Mouse (Mus musculus) embryonic facial prominence, embryonic 10.5 days (tissue): ENCODE results near the gene Cdh15. TPM values are rescaled to one million over a fixed set of nuclear protein-coding genes. Genes with fewer than 3 reads are reported as not detected.

Experiments
- DNase-seq: peaks from one replicate; pipeline ENCODE4 v3.0.0-alpha.2; 2017; ENCODE audit warnings: low spot score
- H3K27ac ChIP-seq: fragments of 300-500 bp; sonication (generic); replicated peaks from 2 replicates; pipeline ENCODE4 v1.5.1; 2016; ENCODE audit warnings: mild to moderate bottlenecking
- H3K27me3 ChIP-seq: fragments of 300-500 bp; sonication (generic); replicated peaks from 2 replicates; pipeline ENCODE4 v1.6.1; 2016; ENCODE audit warnings: low read depth, mild to moderate bottlenecking; ENCODE audit not compliant: poor library complexity, severe bottlenecking
- H3K36me3 ChIP-seq: fragments of 300-500 bp; sonication (generic); replicated peaks from 2 replicates; pipeline ENCODE4 v1.6.1; 2016; ENCODE audit warnings: mild to moderate bottlenecking, moderate library complexity
- H3K4me1 ChIP-seq: fragments of 300-500 bp; sonication (generic); 2 replicates; pipeline ENCODE4 v1.6.1; 2016
- H3K4me3 ChIP-seq: fragments of 300-500 bp; sonication (generic); 2 replicates; pipeline ENCODE4 v1.5.1; 2016; ENCODE audit warnings: mild to moderate bottlenecking, moderate library complexity
- H3K9me3 ChIP-seq: fragments of 300-500 bp; sonication (generic); 2 replicates; pipeline ENCODE4 v1.6.1; 2016; ENCODE audit warnings: mild to moderate bottlenecking
- WGBS: fragments of 180-500 bp; shearing (Covaris S2); methylation state at CpG from one replicate; pipeline ENCODE4 v1.1.7; 2016; 5-methylcytosine and 5-hydroxymethylcytosine counted together
- polyA plus RNA-seq: library from polyadenylated mRNA; unstranded; fragments of >200 nt; fragmentation: Nextera tagmentation; extraction: Ambion mirVana; gene quantifications from 2 replicates; pipeline ENCODE4 v1.2.1, GENCODE M21; 2016

Cdh15 gene
- polyA plus RNA-seq, 1 experiment from 2014 or later: 2.0 TPM

- WGBS: 12% methylated on average over 31 of the region's 31 CpGs
- Histone ChIP-seq H3K9me3 (peaks cover 6% of the 10 kb centered on the region), H3K27ac (peak overlapping the region; percentile 32; the same call in 1 of the 2 replicates), H3K4me1 (peaks cover 27% of the 10 kb centered on the region), H3K27me3 (peaks cover 15% of the 10 kb centered on the region; the same call in 1 of the 2 replicates), H3K36me3 (no peaks in the 10 kb centered on the region; the same call in 1 of the 2 replicates), H3K4me3 (peak overlapping the region; percentile 47)
- peak; percentile 71 for DNase-seq
Measured at GRCm38 (mm10) chr8:122870377-122870863, 22.7 kb downstream of the Cdh15 start.

DNA sequence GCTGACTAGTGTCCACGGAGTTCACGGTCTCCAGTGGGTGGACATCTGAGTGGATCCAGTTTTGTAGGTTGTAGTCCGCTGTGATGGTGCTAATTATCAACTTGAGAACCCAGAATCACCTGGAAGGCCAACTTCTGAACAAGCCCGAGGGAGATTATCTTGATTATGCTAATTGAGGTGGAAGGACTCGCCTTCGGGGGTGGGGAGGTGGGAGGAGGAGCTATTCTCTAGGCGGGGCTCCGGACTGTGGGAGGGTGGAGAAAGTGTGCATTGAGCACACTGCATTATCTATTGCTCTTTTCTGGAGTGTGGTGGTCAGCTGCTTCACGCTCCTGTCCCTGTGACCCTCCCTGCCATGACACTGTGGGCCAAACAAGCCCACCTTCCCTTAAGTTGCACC, 23.9 kb downstream of the Cdh15 start:
- Histone ChIP-seq H3K4me3 (no peak overlapping the region), H3K27me3 (0 out of 2 replicates have a peak, but pooled peaks cover 12% of the 10 kb centered on the region), H3K27ac (no peak overlapping the region), H3K9me3 (no peaks in the 10 kb centered on the region), H3K4me1 (peaks cover 31% of the 10 kb centered on the region), H3K36me3 (no peaks in the 10 kb centered on the region)
- 66% methylated on average over 9 of the region's 9 CpGs for WGBS
- no peak for DNase-seq

DNA sequence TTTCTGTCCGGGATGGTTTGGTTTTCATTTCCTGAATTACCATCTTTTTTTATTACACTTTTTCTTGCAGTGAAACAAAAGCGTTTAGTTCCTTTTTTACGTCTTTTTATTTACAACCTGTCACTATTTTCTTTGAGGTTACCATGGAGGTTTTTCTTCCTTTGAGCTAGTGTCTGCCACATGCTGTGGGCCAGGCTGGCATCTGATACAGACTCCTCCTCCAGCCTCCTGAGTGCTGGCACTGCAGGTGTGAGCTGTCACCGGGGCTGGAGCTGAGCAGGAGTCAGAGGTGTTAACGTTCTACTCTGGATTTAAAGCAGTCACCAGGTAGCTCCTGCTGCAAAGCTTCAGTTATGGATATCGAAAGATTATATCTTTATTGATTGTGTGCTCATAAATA, 25.4 kb downstream of the Cdh15 start:
- WGBS: 62% methylated on average over 6 of the region's 6 CpGs
- H3K36me3 ChIP-seq: no peaks in the 10 kb centered on the region

DNA sequence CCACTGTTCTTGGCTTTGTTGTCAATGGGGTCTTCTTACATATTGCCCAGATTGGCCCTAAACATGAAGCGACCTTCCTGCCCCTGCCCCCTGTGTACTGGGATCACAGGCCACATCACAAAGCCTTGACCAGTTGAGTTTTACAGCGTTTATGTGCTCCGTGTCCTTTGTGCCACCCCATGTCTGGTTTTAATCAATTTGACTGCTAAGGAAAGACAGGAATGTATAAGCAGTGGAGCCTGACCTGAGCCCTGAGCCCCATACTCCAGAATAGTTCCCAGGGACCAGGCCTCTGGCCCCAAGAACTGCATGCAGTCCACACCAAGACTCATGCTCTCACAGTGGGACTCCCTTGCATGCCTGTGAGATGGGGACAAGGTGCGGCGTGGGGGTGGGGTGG, 27.4 kb downstream of the Cdh15 start:
- Histone ChIP-seq H3K27ac (peak overlapping the region; percentile 73), H3K9me3 (no peaks in the 10 kb centered on the region), H3K4me3 (no peak overlapping the region), H3K27me3 (no peaks in the 10 kb centered on the region), H3K36me3 (no peaks in the 10 kb centered on the region), H3K4me1 (peaks cover 39% of the 10 kb centered on the region)
- WGBS: 50% methylated on average over 5 of the region's 5 CpGs
- DNase-seq: peak; percentile 42

More for the DNA sequence above, 25.4 kb downstream of the Cdh15 start:
- Histone ChIP-seq H3K4me1 (peaks cover 36% of the 10 kb centered on the region), H3K4me3 (no peak overlapping the region), H3K27me3 (0 out of 2 replicates have a peak, but pooled peaks cover 11% of the 10 kb centered on the region), H3K27ac (no peak overlapping the region), H3K9me3 (no peaks in the 10 kb centered on the region)
- no peak for DNase-seq

GRCm38 (mm10) chr8:122878231-122878630, 30.5 kb downstream of the Cdh15 start:
- 89% methylated on average over 3 of the region's 3 CpGs for WGBS
- Histone ChIP-seq H3K9me3 (no peaks in the 10 kb centered on the region), H3K4me3 (no peak overlapping the region), H3K27me3 (no peaks in the 10 kb centered on the region), H3K36me3 (peaks cover 23% of the 10 kb centered on the region), H3K4me1 (peaks cover 42% of the 10 kb centered on the region), H3K27ac (no peak overlapping the region)
- no peak for DNase-seq

GRCm38 (mm10) chr8:122880302-122880701, 32.5 kb downstream of the Cdh15 start:
- Histone ChIP-seq H3K4me1 (peaks cover 33% of the 10 kb centered on the region), H3K4me3 (no peak overlapping the region), H3K27me3 (no peaks in the 10 kb centered on the region), H3K36me3 (peaks cover 44% of the 10 kb centered on the region), H3K9me3 (no peaks in the 10 kb centered on the region), H3K27ac (no peak overlapping the region)
- no peak for DNase-seq
- 29% methylated on average over 3 of the region's 3 CpGs for WGBS

DNA sequence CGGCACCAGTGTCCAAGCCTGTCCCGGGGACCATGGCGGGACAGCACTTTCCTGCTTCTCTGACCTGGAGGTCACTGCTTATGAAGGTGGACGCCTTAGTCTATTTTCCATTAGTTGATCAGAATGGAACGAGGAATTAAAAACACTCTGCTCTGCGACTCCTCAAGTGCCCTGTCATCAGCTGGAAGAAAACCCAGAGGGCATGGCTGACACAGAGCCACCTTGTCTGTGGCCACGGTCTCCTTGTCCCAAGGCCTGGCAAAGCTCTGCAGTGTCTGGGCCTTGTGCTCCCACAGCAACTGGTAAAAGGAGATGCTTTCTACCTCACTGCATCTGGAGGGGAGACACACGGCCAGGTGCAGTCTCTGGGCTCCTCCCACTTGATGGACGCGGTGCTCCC, 35.9 kb downstream of the Cdh15 start:
- 84% methylated on average over 10 of the region's 10 CpGs for WGBS
- H3K36me3 ChIP-seq: peaks cover 77% of the 10 kb centered on the region

GRCm38 (mm10) chr8:122891440-122891839, 43.7 kb downstream of the Cdh15 start:
- H3K36me3 ChIP-seq: peaks cover 100% of the 10 kb centered on the region

More for the DNA sequence above, 35.9 kb downstream of the Cdh15 start:
- DNase-seq: no peak
- Histone ChIP-seq H3K4me1 (peaks cover 21% of the 10 kb centered on the region), H3K9me3 (no peaks in the 10 kb centered on the region), H3K27me3 (no peaks in the 10 kb centered on the region), H3K27ac (no peak overlapping the region), H3K4me3 (no peak overlapping the region)

DNA sequence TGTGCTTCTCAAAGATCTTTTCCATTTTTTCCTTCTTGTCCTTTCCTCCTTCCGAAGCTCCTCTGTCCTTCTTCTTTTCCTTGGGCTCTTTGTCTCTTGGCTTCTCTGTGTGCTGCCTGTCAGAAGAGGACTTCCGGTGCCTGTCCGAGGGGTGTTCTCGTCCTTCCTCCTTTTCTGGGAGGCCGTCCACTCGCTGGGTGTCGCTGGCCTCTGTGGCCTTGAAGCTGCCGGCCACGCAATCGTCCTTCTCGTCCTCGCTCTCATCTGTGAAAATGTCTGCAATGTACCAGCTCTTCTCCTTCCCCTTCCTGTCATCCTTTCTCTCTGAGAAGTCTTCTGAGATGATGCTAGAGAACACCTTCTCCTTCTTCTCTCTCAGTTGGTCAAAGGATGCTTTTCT, 45.7 kb downstream of the Cdh15 start:
- WGBS: 93% methylated on average over 12 of the region's 12 CpGs
- no peak for DNase-seq
- no peaks in the 10 kb centered on the region for H3K27me3 ChIP-seq
- H3K9me3 ChIP-seq: no peaks in the 10 kb centered on the region
- H3K4me1 ChIP-seq: no peaks in the 10 kb centered on the region
- H3K4me3 ChIP-seq: no peak overlapping the region
- H3K36me3 ChIP-seq: peaks cover 100% of the 10 kb centered on the region
- no peak overlapping the region for H3K27ac ChIP-seq

More at GRCm38 (mm10) chr8:122891440-122891839, 43.7 kb downstream of the Cdh15 start:
- WGBS: 91% methylated on average over 12 of the region's 12 CpGs
- Histone ChIP-seq H3K9me3 (no peaks in the 10 kb centered on the region), H3K4me1 (no peaks in the 10 kb centered on the region), H3K27ac (no peak overlapping the region), H3K4me3 (no peak overlapping the region), H3K27me3 (no peaks in the 10 kb centered on the region)
- no peak for DNase-seq

- Histone ChIP-seq H3K27ac (no peak overlapping the region), H3K27me3 (no peaks in the 10 kb centered on the region), H3K4me3 (no peak overlapping the region), H3K9me3 (no peaks in the 10 kb centered on the region), H3K36me3 (peaks cover 97% of the 10 kb centered on the region), H3K4me1 (no peaks in the 10 kb centered on the region)
- no peak for DNase-seq
- 95% methylated on average over 11 of the region's 11 CpGs for WGBS
Measured at GRCm38 (mm10) chr8:122896317-122896716, 48.6 kb downstream of the Cdh15 start.

GRCm38 (mm10) chr8:122897200-122897599, 49.4 kb downstream of the Cdh15 start:
- no peak for DNase-seq
- Histone ChIP-seq H3K27ac (no peak overlapping the region), H3K4me1 (no peaks in the 10 kb centered on the region), H3K4me3 (no peak overlapping the region), H3K27me3 (no peaks in the 10 kb centered on the region), H3K9me3 (no peaks in the 10 kb centered on the region), H3K36me3 (peaks cover 94% of the 10 kb centered on the region)
- WGBS: 96% methylated on average over 8 of the region's 8 CpGs

DNA sequence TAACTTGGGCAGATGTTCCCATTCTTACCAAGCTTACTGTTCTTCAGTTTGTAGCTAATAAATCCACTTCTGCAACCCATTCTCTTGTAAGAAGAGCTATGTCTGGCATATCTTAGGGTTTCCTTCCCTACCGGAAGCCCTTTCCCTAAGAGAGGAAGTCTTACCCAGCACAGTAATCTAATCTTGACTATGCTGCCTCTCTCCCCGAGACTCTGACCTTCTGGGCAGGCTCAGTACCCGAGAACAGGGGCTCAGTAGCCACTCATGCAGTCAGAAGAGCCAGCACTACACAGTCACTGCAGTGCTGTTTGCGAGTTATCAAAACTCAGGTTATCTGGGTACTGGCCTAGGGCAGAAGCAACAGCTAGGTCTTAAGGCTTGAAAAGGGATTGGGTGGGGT, 50.3 kb downstream of the Cdh15 start:
- 87% methylated on average over 4 of the region's 4 CpGs for WGBS
- Histone ChIP-seq H3K9me3 (no peaks in the 10 kb centered on the region), H3K27me3 (no peaks in the 10 kb centered on the region), H3K4me3 (no peak overlapping the region), H3K36me3 (peaks cover 93% of the 10 kb centered on the region), H3K4me1 (0 out of 2 replicates have a peak, but pooled peaks cover 3% of the 10 kb centered on the region), H3K27ac (no peak overlapping the region)
- no peak for DNase-seq

- DNase-seq: no peak
- 96% methylated on average over 12 of the region's 12 CpGs for WGBS
- no peaks in the 10 kb centered on the region for H3K9me3 ChIP-seq
- H3K27ac ChIP-seq: no peak overlapping the region
- H3K4me3 ChIP-seq: no peak overlapping the region
- 0 out of 2 replicates have a peak, but pooled peaks cover 3% of the 10 kb centered on the region for H3K4me1 ChIP-seq
- H3K36me3 ChIP-seq: peaks cover 88% of the 10 kb centered on the region
- no peaks in the 10 kb centered on the region for H3K27me3 ChIP-seq
Measured at GRCm38 (mm10) chr8:122898473-122898872, 50.7 kb downstream of the Cdh15 start.
